Mouse (Mus musculus) CH12.LX (cell line): ENCODE results near the gene Cntln. TPM values are rescaled to one million over a fixed set of nuclear protein-coding genes. Genes with fewer than 3 reads are reported as not detected.

Experiments
- DNase-seq: peaks from one replicate; pipeline ENCODE4 v3.0.0-alpha.2; 2013; ENCODE audit errors: extremely low read depth
- H3K27ac ChIP-seq: 2 replicates; pipeline ENCODE4 v1.5.1; 2012; ENCODE audit warnings: low read depth, mild to moderate bottlenecking, control low read depth, moderate library complexity; ENCODE audit not compliant: insufficient read depth
- H3K27me3 ChIP-seq: replicated peaks from 2 replicates; pipeline ENCODE3; 2012; ENCODE audit warnings: inconsistent platforms
- H3K36me3 ChIP-seq, 2 experiments: replicated peaks in 1 of 2; 2 replicates each; pipeline versions ENCODE3 to v1.6.1; 2012; ENCODE audit warnings: inconsistent platforms in 1 of 2, low read length in 1 of 2, mild to moderate bottlenecking in 1 of 2, mixed read lengths in 1 of 2, moderate library complexity in 1 of 2; ENCODE audit not compliant: control insufficient read depth in 1 of 2, insufficient read depth in 1 of 2
- H3K4me1 ChIP-seq, 2 experiments: 2 replicates each; pipeline ENCODE4 v1.6.1; 2012; ENCODE audit warnings: inconsistent platforms in 1 of 2, moderate library complexity in 1 of 2; ENCODE audit not compliant: insufficient read depth in 2 of 2, control insufficient read depth in 1 of 2
- H3K4me2 ChIP-seq: 2 replicates; pipeline ENCODE4 v1.6.1; 2012; ENCODE audit warnings: low read depth, mild to moderate bottlenecking, control low read depth; ENCODE audit not compliant: poor library complexity, insufficient read depth, severe bottlenecking
- H3K4me3 ChIP-seq, 3 experiments: fragments of 150-350 bp in 1 of 3; sonication (generic) in 1 of 3; replicated peaks in 1 of 3; 2 replicates each; pipeline versions ENCODE3 to v1.5.1; 2011 to 2012; ENCODE audit warnings: low read depth in 2 of 3, low read length in 2 of 3, mild to moderate bottlenecking in 2 of 3, moderate library complexity in 2 of 3, control low read depth in 1 of 3, improper control_type of control experiment in 1 of 3, inconsistent platforms in 1 of 3, mixed read lengths in 1 of 3; ENCODE audit not compliant: poor library complexity in 1 of 3
- H3K79me2 ChIP-seq: replicated peaks from 2 replicates; pipeline ENCODE4 v1.6.1; 2012; ENCODE audit warnings: mild to moderate bottlenecking, moderate library complexity; ENCODE audit not compliant: control insufficient read depth, poor library complexity, insufficient read depth, severe bottlenecking; ENCODE audit errors: extremely low read depth
- H3K9ac ChIP-seq: 2 replicates; pipeline ENCODE4 v1.6.1; 2012; ENCODE audit warnings: low read depth, mild to moderate bottlenecking, control low read depth, moderate library complexity; ENCODE audit not compliant: insufficient read depth
- H3K9me3 ChIP-seq: replicated peaks from 2 replicates; pipeline ENCODE3; 2012; ENCODE audit warnings: low read length, inconsistent platforms, mixed read lengths
- CHD1 ChIP-seq: IDR thresholded peaks from 2 replicates; pipeline ENCODE4 v1.6.1; 2012; ENCODE audit warnings: low read depth, low read length, improper control_type of control experiment, inconsistent platforms
- CHD2 ChIP-seq: IDR thresholded peaks from 2 replicates; pipeline ENCODE4 v1.6.1; 2011; ENCODE audit warnings: low read length, improper control_type of control experiment
- ELF1 ChIP-seq: IDR thresholded peaks from 2 replicates; pipeline ENCODE4 v1.6.1; 2014; ENCODE audit warnings: low read depth, mild to moderate bottlenecking, inconsistent platforms, low read length, improper control_type of control experiment
- EP300 ChIP-seq: IDR thresholded peaks from 2 replicates; pipeline ENCODE4 v1.6.1; 2011; ENCODE audit warnings: low read length, improper control_type of control experiment
- GABPA ChIP-seq: IDR thresholded peaks from 2 replicates; pipeline ENCODE4 v1.6.1; 2012; ENCODE audit warnings: low read depth, low read length, improper control_type of control experiment, inconsistent platforms; ENCODE audit not compliant: insufficient replicate concordance
- IRF4 ChIP-seq: IDR thresholded peaks from 2 replicates; pipeline ENCODE4 v1.6.1; 2014; ENCODE audit warnings: low read depth, mild to moderate bottlenecking, inconsistent platforms, low read length, improper control_type of control experiment
- JUN ChIP-seq: IDR thresholded peaks from 2 replicates; pipeline ENCODE4 v1.6.1; 2011; ENCODE audit warnings: low read depth, mild to moderate bottlenecking, low read length, improper control_type of control experiment, moderate library complexity; ENCODE audit not compliant: insufficient read depth
- JUND ChIP-seq: conservative IDR thresholded peaks from 2 replicates; pipeline ENCODE4 v1.6.1; 2011; ENCODE audit warnings: low read depth, low read length, improper control_type of control experiment
- MAX ChIP-seq: IDR thresholded peaks from 2 replicates; pipeline ENCODE4 v1.6.1; 2011; ENCODE audit warnings: low read length, improper control_type of control experiment
- MXI1 ChIP-seq: IDR thresholded peaks from 2 replicates; pipeline ENCODE4 v1.6.1; 2011; ENCODE audit warnings: mild to moderate bottlenecking, low read depth, low read length, improper control_type of control experiment
- MYC ChIP-seq: IDR thresholded peaks from 2 replicates; pipeline ENCODE4 v1.6.1; 2011; ENCODE audit warnings: low read depth, mild to moderate bottlenecking, improper control_type of control experiment, low read length
- PAX5 ChIP-seq: IDR thresholded peaks from 2 replicates; pipeline ENCODE4 v1.6.1; 2012; ENCODE audit warnings: low read length, inconsistent platforms, mixed read lengths
- RCOR1 ChIP-seq: conservative IDR thresholded peaks from 2 replicates; pipeline ENCODE4 v1.6.1; 2012; ENCODE audit warnings: low read depth, mild to moderate bottlenecking, inconsistent platforms, low read length, improper control_type of control experiment
- SMC3 ChIP-seq: IDR thresholded peaks from 2 replicates; pipeline ENCODE4 v1.6.1; 2011; ENCODE audit warnings: low read depth, low read length, improper control_type of control experiment
- TCF12 ChIP-seq: IDR thresholded peaks from 2 replicates; pipeline ENCODE4 v1.6.1; 2014; ENCODE audit warnings: low read depth, mild to moderate bottlenecking, inconsistent platforms, low read length, improper control_type of control experiment
- UBTF ChIP-seq: IDR thresholded peaks from 2 replicates; pipeline ENCODE4 v1.6.1; 2012; ENCODE audit warnings: low read depth, mild to moderate bottlenecking, inconsistent platforms, low read length, improper control_type of control experiment, moderate library complexity
- ZC3H11A ChIP-seq: IDR thresholded peaks from 2 replicates; pipeline ENCODE4 v1.6.1; 2012; ENCODE audit warnings: low read depth, mild to moderate bottlenecking, inconsistent platforms, low read length, improper control_type of control experiment
- ZNF384 ChIP-seq: IDR thresholded peaks from 2 replicates; pipeline ENCODE4 v1.6.1; 2012; ENCODE audit warnings: low read depth, low read length, improper control_type of control experiment, inconsistent platforms
- dilution Hi-C: fragments of 300-500 bp; cut with MboI; formaldehyde crosslinking; loops from 2 replicates; pipeline ENCODE4 v1.14.3; 2020; ENCODE audit warnings: low sequenced_read_pairs; ENCODE audit not compliant: extremely low pct_unique_long_range_greater_than_20kb, extremely low pct_ligation_motif_present
- in situ Hi-C: fragments of 300-500 bp; cut with MboI; formaldehyde crosslinking; loops from 3 replicates; pipeline ENCODE4 v1.14.3; 2019; ENCODE audit warnings: low sequenced_read_pairs, low pct_ligation_motif_present, low pct_unique_long_range_greater_than_20kb, mixed read lengths
- polyA plus RNA-seq: library from polyadenylated mRNA; unstranded; fragments of >175 nt; gene quantifications from 2 replicates; pipeline ENCODE4 v1.2.1, GENCODE M21; 2012; ENCODE audit warnings: low read depth; ENCODE audit not compliant: insufficient read length
- total RNA-seq, 2 experiments: library from RNA; depleted of rRNA; stranded (reverse); fragments of 300-350 nt in 1 of 2; fragments of >200 nt in 1 of 2; gene quantifications; 2 replicates each; pipeline ENCODE4 v1.2.3; 2012 to 2014

Gene Cntln
- total RNA-seq (2012; rRNA removed): not detected in 2 replicates
- not detected in 2 replicates for total RNA-seq (2014; rRNA removed)
- polyA plus RNA-seq: not detected in 2 replicates

DNA sequence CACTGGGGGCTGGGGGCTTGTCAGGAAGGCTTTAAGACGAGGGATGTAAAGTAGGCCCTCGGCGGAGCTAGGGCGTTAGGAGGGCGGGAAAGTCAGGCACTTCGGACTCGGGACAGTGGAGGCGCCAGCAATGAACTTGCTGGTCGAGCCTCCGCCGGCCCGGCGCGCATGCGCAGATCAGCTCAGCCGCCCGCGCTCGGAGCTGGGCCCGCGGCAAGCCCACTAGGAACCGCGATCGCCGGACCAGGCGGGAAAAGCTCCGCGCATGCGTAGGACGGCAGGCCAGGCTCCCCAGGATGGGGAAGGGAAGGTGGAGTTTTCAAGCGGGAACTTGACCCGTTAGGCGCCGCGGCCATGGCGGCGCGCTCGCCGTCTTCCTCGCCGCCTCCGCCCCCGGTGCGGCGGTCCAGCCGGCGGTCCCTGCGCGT, at the start of gene Cntln:
Gene Cntln, plus strand, starts transcription at position 199 of the 428 bp plus-strand sequence.
- no peaks in the 10 kb centered on the region for H3K27me3 ChIP-seq
- no peaks in the 10 kb centered on the region for H3K36me3 ChIP-seq
- no peak within 1 kb of the TSS for H3K4me3 ChIP-seq
- dilution Hi-C loops: no loop called here
- TF ChIP-seq ZNF384: no peak
- H3K27ac ChIP-seq: no peak within 1 kb of the TSS
- H3K4me2 ChIP-seq: no peak within 1 kb of the TSS
- in situ Hi-C loops: no loop called here
- no peak within 1 kb of the TSS for H3K9ac ChIP-seq
- H3K4me1 ChIP-seq: no peaks in the 10 kb centered on the region
- DNase-seq: no peak
- H3K9me3 ChIP-seq: peaks cover 55% of the 10 kb centered on the region
- H3K79me2 ChIP-seq: no peaks in the 10 kb centered on the region

DNA sequence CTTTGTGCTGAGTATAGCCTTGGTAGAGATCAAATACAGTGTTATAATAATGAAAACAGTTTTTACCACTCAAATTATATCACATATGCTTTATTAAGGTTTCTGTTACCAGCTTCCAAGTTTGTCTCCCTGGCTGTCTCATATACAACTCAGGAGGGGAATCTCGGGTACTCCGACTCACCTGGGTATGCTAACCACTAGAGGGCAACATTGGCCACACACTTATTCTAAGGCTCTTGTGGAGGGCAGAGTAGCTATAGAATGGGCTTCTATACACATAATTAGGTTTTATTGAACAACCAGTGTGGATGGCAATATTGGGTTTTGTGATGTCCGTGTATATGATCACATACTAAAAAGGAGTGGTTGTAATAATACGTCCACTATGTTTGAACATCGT, 47.1 kb upstream of the Cntln start:
- in situ Hi-C loops (no loop called here), dilution Hi-C loops (no loop called here)
- no peak overlapping the region for H3K4me2 ChIP-seq
- H3K79me2 ChIP-seq: no peaks in the 10 kb centered on the region
- H3K27ac ChIP-seq: no peak overlapping the region
- no peak for DNase-seq
- H3K4me1 ChIP-seq: no peaks in the 10 kb centered on the region
- no peak for TF ChIP-seq TCF12
- TF ChIP-seq MYC: no peak
- TF ChIP-seq ELF1: no peak
- TF ChIP-seq CHD2: no peak
- no peak for TF ChIP-seq MAX
- TF ChIP-seq CHD1: no peak
- TF ChIP-seq PAX5: no peak
- no peak for TF ChIP-seq JUND
- TF ChIP-seq RCOR1: no peak
- TF ChIP-seq ZNF384: no peak
- TF ChIP-seq UBTF: no peak
- TF ChIP-seq JUN: no peak
- TF ChIP-seq MXI1: no peak
- TF ChIP-seq GABPA: no peak
- no peak for TF ChIP-seq SMC3
- TF ChIP-seq EP300: no peak
- TF ChIP-seq ZC3H11A: no peak
- TF ChIP-seq IRF4: no peak
- no peak overlapping the region for H3K4me3 ChIP-seq
- no peaks in the 10 kb centered on the region for H3K36me3 ChIP-seq
- H3K27me3 ChIP-seq: no peaks in the 10 kb centered on the region
- H3K9ac ChIP-seq: no peak overlapping the region
- H3K9me3 ChIP-seq: peaks cover 58% of the 10 kb centered on the region
